Mouse (Mus musculus): ENCODE measurements around the gene Gm3327.
"Not testable (repeated sequence)": the region's sequence is repeated elsewhere in the genome, so short reads cannot be mapped to it uniquely, and the experiment has no call there.

GRCm38 (mm10) chr14:44077785-44078341, 45.8 kb upstream of the Gm3327 start:
- TF ChIP-seq CTCF (IDR thresholded peaks at IDR 0.05; ENCODE audit: control insufficient read depth, insufficient read depth, insufficient read length); MYOD1 (IDR thresholded peaks at IDR 0.05; ENCODE audit: control insufficient read depth, insufficient read length, low read depth); CEBPB (IDR thresholded peaks at IDR 0.05; ENCODE audit: low read depth); USF1 (IDR thresholded peaks at IDR 0.05; ENCODE audit: low read depth); FOSL1 (IDR thresholded peaks at IDR 0.05; ENCODE audit: insufficient read depth, low read length, poor library complexity, severe bottlenecking): not testable (repeated sequence)

Data from C2C12 (cell line).